Mouse (Mus musculus): ENCODE measurements around the gene Atp6v1e2.
A peak's percentile ranks its signal among the peaks of the same experiment; 100 is the strongest.

The Atp6v1e2 gene

GRCm38 (mm10) chr17:86911261-86911660 lies 36.4 kb downstream of the Atp6v1e2 start:
- no peak for DNase-seq

GRCm38 (mm10) chr17:86909733-86910495 lies 37.8 kb downstream of the Atp6v1e2 start:
- DNase-seq, result peak; percentile 67

DNA sequence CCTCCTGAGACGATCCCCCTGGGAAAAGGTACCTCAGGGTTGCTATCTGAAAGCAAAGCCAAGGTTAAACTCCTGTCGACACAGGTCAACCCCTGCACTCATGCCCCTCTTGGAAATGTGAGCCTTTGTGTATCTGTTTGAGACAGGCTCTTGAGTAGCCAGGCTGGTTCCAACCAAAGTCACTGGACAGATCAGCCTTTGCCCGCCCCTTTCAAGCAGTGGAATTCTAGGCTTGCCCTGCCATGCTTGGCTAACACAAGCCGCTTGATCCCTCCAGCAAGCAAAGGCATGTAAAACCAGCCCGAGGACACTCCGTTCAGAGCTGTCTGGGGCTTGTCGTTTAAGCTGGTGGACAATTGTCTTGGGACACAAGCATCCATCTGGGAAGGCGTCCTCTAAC lies 39.4 kb downstream of the Atp6v1e2 start:
- DNase-seq, result no peak

GRCm38 (mm10) chr17:86907092-86907491 lies 40.6 kb downstream of the Atp6v1e2 start:
- DNase-seq, result no peak

DNA sequence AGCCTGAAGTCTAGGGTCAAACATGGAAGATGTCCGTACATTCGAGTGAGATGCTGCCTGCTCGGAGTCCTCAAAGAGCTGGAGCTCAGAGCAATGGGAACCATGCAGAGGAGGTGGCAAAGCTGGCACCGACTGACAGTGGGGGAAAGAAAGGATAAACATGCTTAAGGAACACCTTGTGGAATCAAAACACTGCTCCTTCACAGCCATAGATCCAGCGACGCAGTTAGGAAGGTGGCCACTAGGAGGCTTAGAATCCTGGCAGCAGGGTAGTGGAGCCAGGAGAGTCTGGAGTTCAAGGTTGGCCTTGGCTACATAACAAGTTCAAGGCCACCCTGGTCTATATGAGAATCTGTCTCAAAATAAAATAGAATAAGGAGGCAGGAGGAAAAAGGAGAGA lies 41.1 kb downstream of the Atp6v1e2 start:
- no peak for DNase-seq

DNA sequence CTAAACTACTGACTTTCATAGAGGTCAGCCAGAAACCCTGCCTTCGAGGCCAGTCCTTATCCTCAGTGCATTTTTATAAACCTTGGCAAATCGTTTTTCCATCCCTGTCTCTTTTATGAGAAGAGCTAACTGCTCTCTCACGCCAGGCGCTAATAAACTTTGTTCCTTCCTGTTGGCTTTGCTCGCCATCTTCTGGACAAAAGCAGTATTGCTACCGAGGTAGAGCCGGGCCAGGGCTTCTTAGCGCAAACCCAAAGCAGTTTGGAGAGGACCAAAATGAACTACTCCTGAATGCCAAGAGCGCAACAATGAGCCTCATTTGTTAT lies 41.6 kb downstream of the Atp6v1e2 start:
- peak; percentile 91 for DNase-seq

DNA sequence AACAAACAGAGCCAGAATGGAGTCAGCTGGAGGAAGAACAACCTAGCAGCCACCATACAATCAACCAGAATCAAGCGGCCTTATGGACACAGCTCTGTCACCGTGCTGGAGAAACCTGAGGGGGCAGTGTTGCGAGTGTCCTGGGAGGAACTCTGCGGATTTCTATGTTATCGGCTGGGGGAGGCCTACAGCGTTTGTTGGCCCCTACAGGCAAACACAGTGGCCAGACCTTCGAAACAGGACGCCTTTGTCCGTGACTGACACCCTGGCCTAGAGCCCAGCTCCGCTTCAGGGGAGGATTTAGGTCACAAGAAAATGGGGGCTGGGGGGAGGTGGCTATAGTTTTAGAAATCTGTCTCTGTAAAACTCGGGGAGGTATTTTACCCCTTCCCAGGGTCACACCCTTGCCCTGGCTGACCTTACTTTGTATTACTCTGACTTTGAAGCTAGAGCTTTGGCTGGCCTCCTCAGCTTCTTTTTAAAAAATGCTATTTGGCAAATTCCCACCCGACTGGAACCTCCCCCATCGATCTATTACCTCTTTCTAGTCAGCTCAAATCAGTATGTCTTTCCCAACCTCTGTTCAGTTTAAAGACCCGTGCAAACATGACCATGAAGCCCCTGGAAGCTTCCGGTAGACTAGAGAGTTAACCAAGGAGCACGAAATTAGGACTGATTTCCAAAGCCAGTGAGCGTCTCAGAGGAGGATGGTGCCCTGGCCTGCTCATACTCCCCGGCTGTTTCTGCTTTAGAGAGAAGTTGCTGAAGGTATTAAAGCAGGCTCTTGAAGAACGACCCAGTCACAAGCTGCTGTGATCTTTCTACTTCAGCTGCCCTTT lies 42.2 kb downstream of the Atp6v1e2 start:
- DNase-seq, result peak; percentile 66

GRCm38 (mm10) chr17:86904206-86904605 lies 43.5 kb downstream of the Atp6v1e2 start:
- DNase-seq, result no peak

GRCm38 (mm10) chr17:86903596-86903995 lies 44.1 kb downstream of the Atp6v1e2 start:
- DNase-seq, result peak; percentile 47

DNA sequence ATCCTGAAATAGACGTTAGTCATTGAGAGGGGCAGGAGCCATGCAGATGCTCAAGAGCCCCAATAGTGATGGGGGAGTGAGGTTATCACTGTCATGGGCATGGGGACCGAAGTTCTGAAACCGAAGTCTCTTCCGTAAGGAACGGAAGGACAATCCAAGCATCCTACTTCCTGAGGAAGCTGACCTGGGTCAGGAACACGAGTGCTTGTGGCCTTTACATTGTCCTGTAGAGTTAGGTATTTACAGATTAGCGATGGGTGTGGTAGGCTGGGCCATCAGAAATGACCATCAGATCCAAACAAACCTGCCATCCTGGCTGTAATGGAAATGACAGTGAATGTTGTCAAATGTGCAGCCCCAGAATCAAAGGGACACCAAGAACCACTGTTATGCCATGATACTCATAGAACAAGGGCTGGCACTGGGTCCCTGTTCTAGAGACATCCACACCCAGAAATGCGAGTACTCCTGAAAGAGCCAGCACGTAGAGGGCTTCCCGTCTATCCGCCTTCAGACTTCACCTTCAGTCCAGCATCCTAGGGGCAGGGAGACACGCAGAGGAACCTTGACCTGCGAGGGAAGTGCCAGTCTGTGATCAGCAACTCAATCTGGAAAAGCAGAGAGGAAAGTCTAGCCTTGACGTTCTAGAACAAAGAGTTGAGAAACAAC lies 45.2 kb downstream of the Atp6v1e2 start:
- DNase-seq, result no peak

GRCm38 (mm10) chr17:86900564-86900963 lies 47.1 kb downstream of the Atp6v1e2 start:
- no peak for DNase-seq

- no peak for DNase-seq
Measured at GRCm38 (mm10) chr17:86899821-86900220, 47.9 kb downstream of the Atp6v1e2 start.

DNA sequence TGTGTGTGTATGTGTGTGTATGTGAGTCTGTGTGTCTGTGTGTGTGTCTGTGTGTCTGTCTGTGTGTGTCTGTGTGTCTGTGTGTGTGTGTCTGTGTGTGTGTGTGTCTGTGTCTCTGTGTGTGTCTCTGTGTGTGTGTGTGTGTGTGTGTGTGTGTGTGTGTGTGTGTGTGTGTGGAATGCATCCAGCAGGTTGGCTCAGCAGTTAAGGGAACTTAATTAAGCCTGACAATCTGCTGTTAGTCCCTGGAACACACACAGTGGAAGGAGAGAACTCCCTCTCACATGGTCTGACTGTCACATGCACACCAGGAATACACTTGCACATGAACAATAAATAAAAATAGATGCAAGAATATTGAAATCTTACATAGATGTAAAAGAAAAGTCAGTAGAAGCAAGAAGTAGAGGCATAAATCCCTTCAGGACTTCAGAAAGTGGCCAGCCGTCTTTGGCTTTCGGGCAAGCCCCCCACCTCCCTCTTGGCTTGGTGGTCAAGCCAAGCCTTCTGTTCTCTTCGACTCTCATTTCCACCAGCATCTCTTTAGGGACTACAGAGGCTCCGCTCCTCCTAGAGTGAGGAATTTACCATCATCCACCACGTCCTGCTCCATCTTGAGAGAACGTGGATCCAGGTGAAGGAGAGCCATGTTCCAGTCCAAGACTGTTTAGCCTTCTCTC lies 50.1 kb downstream of the Atp6v1e2 start:
- DNase-seq, result no peak

DNA sequence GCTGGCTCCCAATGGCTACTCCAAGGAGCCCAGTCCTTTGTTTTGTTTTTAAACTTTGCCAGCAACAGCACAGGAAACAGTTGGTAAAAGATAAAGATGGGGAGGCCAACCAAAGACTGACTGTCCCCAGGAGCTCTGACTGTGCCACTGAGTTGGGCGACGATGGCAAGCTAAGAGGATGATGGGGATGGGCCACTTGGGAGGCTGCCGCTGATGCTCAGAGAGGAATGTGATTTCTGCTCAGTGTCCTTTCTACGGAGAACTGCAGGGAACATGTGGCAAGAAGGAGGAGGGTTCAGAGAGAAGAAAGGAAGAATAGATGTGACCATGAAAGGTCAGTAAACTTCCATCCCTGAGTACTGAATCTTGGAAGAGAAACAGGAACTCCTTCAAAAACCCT lies 52.5 kb downstream of the Atp6v1e2 start:
- DNase-seq, result no peak

Measured in kidney, postnatal 10 days (tissue).